Mouse (Mus musculus) regulatory T cell (primary cell): Measurements from ENCODE around the gene Gpr89.

Source experiments
- in situ Hi-C: fragments of 300-600 bp; cut with MboI, MseI; formaldehyde crosslinking; loops from one replicate; pipeline ENCODE4 v1.15.1; 2025; ENCODE audit warnings: high pct_unique_total_duplicates

Gpr89 gene

DNA sequence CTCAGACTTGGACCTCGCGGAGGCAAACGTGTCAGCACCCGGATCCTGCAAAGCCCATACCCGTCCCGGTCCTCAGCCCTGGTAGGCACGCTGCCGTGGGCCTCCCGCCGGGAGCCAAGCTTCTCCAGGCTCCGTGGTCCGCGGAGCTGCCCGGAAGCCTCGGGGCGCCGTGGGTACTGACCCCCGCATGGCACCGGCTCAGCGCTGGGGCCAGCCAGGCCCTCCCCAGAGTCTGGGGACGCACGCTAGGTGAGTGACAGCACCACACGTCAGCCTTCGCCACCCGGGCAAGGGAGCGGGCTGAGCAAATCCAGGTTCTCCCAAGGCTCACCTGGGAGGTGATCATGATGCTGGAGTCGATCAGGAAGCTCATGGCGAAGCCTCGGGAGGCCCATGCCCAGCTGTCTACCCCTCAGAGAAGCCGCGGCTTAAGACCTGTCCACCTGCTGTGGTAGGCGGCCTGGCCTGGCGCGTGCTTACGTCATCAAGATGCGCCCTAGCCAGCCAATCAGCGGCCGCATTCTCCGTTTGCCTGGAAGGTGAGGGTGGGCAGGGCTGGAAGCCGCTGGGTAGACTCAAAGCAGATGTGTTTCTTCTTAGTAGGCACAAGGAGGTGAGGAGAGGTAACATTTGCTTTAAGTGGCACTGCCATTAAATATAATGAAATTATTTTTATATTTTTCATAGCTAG is at the start of gene Gpr89:
Gene Gpr89, minus strand, starts transcription at position 496 of the 691 bp plus-strand sequence.
- in situ Hi-C loops = loop anchor here (5.0 kb wide), 1 partner anchor 98 kb away; no protein-coding TSS in a partner anchor

DNA sequence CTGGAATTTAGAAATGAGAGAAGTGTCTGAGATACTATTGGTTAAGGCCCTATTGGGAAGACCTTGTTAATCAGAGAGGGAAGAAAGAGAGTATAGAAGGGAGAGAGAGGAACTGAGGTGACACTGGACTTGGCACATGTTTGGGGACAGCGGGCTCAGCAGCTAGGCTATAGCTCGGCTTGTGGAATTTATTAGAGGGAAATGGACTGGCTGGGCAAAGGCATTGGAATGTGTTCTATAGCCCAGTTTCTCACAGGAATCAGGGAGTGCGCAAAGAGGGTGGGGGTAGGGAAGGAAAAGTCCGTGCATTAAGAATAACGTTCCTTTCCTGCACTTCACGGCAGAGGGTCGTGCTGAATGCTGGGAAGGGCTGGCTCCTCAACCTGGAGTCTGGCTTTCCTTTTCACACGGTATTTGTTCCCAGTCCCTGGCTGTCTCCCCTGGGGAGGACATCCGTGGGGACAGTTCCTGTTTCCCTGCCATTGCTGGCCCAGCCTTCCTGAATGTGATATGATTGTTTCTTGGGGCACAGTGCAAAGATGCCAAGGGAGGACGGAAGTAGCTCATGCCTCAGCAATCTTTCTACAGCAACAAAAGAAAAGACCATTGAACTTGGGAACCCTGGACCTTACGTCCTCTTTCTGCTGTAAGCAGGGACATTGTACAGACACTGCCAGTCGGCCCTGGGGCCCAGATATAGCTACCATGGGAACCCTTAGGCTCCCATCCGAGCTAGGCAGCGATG is 48.5 kb upstream of the Gpr89 start:
- in situ Hi-C loops = no loop called here

DNA sequence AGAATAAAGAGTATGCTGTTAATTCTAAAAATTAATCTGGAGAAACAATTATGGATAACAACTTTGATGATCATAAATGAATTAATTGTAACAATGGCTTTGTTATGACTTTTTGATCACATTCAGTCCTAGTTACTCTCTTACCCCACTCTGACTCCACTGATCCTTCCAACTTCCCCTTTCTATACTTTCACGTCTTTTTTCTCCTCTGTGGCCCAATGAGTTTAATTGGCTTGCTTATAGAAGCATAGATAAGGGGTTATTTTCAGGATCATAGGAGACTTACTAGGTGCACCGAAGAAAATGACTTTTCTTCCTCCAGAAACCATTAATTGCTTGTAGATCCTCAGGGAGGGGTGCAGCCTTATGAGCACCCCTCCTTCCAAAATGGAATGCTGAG is 37.6 kb upstream of the Gpr89 start:
- in situ Hi-C loops = no loop called here

DNA sequence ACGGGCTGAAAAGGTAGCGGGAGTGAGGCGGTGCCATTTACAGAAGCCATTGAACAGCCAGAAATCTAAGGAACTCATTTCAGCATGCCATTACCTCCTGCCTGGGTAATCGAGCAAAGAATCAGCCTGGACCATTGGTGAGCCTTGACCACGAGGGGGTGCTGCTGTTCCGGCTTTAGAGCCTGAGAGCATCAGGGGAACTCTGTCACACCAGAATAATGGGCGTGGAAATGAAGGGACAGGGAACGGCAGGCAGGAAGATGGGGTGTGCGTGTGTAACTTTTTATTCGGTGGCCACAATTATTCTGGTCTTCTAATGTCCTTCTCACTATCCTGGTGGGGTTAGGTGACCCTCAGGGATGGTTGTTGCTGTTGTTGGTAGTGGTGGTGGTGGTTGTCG is 33.6 kb upstream of the Gpr89 start:
- in situ Hi-C loops = loop anchor here (5.0 kb wide), 3 partner anchors 149 to 394 kb away; no protein-coding TSS in a partner anchor

DNA sequence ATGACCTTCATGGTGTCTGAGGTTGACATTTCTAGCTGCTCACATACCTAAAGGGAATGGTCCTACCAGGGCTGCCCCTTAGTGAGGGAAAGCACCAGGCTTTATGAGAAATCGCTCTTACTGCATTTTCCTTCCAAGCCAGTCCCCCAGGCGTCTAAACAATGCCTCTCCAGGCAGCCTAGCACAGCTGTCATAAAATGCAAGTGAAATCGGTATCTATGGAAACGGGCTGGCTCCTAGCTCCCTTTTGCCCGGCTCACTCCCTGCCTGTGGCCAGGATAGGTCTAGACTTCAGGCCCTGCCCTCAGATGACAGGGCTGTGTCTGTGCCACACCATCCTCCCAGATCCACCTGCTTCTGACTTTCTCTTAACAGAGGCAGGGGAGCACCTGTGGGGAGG is 32.5 kb upstream of the Gpr89 start:
- in situ Hi-C loops = loop anchor here (5.0 kb wide), 3 partner anchors 150 to 395 kb away; no protein-coding TSS in a partner anchor

DNA sequence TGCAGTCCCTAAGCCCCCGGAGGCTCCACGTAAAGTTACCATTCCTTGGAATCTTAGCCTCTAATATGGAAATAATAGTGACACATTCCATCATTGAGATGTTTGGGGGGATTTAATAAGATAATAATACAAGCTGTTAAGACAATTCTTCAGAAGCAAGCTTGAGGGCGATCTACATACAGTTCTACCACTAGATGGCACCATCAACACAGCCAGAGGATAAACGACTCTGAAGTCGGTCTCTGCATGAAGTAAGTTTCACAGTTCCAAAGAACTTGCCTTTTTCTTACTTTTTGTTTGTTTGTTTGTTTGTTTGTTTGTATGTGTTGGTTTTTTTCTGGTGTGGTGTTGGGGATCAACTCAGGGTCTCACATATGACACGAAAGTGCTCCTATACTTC is 31.1 kb upstream of the Gpr89 start:
- in situ Hi-C loops = loop anchor here (5.0 kb wide), 3 partner anchors 151 to 396 kb away; no protein-coding TSS in a partner anchor

DNA sequence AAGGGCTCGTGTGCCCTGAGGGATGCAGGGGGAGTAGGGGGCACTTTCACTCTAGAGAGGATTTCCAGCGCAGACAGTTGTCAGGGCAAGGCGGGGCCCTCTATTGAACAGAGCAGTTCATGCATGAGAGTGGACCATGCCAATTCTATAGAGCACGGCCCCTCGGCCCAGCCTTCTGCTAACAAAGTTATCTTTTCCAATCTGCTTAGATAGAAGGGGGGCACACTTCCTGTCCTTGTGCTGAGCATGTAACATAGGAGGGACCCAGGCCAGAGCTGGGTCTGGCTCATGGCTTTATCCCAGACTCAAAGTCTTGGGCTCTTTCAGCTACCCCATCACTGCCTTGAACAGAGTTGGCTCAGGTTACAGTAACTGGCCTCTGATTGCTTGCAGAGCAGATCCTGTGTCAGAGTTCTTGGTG is 26.1 kb upstream of the Gpr89 start:
- in situ Hi-C loops = no loop called here

DNA sequence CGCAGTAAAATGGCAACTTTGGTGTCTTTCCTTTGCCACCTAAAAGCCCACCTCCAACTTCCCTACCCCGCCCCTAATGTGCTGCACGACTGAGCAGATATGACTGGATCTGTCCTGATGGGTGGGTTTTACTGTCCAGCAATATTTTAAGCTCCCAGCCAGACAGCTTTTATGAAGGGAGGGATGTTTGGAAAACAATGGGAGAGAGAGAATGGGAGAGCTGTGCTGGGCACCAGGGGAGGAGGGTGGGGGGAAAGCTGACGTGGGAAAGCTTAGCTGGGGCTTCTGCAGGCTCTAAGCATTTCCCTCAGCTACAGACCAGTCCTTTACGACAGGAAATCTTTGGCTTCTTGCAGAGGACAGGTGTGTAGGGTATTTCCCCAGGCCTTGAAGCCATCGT is 20.8 kb upstream of the Gpr89 start, which contains the start of gene Gja8:
Gene Gja8, minus strand, starts transcription at position 101 of the 400 bp plus-strand sequence.
- in situ Hi-C loops = loop anchor here (10.0 kb wide), 1 partner anchor 1479 kb away; no protein-coding TSS in a partner anchor

DNA sequence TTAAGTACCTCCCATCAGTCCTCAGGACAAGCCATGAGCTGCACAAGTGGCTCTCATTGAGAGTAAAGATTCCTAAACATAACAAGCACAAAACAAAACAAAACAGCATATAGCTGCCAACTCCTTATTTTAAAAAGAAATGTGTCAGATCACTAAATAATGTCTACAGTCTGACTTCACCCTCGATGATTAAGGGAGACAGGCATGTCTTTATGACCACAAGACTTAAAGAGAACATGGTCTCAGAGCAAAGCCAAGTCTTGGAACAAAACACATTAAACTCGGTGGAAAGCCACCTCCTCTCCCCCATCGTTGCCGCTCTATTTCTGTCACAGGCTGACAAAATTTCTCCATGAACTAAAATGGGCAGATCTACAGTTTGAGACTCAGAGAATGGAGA is 19.5 kb upstream of the Gpr89 start:
- in situ Hi-C loops = loop anchor here (10.0 kb wide), 1 partner anchor 1480 kb away; no protein-coding TSS in a partner anchor

DNA sequence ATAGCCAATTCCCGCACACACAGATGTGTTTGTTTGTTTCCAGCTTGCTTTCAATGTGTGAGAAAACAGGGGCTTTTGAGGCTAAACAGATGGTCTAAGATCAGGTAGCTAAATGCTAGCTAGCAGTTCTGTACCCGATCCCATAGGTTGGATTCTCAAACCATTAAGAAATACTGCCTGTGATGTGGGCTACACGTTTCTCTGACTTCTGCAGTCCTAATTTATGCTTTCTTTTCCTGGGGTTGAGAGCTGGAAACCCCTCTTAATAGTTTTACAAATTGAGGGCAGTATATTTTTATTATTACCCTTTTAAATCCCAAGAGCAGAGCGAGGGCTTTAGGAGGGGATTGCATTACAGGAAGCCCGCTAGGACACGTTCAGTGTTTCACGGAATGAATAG is 15.8 kb upstream of the Gpr89 start:
- in situ Hi-C loops = loop anchor here (10.0 kb wide), 1 partner anchor 1484 kb away; no protein-coding TSS in a partner anchor

DNA sequence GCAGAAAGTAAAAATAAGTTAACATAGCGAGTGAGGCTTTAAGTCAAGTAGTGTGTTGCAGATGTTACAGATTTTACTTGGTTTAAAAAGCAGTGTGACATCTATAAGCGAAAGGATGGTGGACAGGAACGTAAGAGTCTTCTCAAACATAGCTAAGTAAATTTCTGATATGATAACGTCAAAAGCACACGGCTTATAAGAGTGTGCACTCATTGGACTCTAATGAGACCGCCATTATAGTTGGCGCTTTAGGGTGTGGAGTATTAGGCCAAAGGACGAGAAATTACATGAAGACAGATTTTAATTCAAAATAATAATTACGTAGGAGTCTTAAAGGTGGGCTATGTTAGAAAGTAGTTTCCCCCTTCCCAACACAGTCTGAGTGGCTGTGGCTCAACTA is 446 bp upstream of the Gpr89 start:
- in situ Hi-C loops = no loop called here

DNA sequence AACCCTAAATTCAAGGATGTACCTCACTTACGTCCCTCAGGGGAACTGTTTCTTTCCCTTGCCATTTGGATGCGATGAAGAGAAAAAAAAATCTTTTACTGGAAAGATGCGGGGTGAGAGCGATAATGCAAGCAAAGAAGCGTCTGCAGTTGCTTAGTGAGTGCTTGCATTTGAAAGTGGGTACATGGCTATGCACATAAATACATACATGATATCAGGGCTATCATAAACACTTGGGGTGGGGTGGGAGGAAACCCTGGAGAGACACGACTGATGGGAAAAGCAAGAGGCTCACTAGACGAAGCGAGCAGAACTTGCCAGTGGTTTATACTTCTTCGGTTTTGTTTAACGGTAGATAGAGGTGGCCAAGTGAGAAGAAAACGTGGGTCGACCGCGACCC is 753 bp downstream of the Gpr89 start, which contains the start of gene Gja5:
Gene Gja5, plus strand, starts transcription at position 301 of the 400 bp plus-strand sequence.
- in situ Hi-C loops = loop anchor here (5.0 kb wide), 1 partner anchor 97 kb away; no protein-coding TSS in a partner anchor

DNA sequence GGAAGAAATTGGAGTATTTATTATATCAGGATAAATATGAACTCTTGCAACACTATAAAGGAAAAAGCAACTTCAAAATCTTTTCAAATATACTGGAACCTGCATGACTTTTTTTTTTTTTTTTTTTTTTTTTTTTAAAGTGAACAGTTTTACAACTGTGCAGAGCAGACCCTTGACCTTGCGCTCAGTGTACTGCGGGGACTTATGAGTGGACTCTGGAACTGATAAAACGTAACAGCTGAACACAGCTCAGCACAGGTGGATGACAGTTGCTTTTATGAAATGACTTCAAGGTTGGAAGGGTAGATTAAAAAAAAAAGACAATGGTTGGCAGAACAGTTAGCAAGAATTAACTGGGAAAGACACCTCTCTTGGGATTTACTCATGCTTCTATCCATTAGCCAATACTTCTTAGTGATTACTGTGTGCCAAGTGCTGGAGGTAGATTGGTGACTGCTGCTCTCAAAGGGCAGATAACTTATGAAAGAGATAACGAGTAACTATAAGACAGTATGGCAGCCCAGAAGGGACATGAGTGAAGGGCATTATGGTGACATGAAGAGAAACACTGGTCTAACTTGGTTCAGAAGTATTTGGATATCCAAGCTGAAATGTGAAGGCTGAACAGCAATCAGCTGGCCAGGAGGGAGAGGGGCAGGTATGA is 2.7 kb downstream of the Gpr89 start:
- in situ Hi-C loops = loop anchor here (5.0 kb wide), 1 partner anchor 95 kb away; no protein-coding TSS in a partner anchor

DNA sequence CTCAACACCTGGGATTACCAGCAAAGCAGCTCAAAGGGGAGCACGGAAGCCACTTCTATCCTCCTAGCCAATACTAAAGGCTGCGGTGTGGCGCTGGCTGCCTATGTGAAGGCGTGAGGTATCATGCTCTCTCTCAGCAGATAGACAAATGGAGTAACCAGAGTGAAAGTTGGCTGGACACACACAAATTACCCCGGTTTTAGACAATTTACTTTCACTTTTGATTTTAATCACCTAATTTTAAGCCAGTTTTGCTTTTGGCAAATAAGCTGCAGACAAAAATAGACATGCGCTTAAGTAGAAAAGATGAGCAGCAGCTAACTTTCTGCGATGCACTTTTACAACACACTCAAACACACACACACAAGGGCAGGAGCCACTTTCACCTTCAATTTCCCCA is 21.5 kb downstream of the Gpr89 start:
- in situ Hi-C loops = no loop called here

DNA sequence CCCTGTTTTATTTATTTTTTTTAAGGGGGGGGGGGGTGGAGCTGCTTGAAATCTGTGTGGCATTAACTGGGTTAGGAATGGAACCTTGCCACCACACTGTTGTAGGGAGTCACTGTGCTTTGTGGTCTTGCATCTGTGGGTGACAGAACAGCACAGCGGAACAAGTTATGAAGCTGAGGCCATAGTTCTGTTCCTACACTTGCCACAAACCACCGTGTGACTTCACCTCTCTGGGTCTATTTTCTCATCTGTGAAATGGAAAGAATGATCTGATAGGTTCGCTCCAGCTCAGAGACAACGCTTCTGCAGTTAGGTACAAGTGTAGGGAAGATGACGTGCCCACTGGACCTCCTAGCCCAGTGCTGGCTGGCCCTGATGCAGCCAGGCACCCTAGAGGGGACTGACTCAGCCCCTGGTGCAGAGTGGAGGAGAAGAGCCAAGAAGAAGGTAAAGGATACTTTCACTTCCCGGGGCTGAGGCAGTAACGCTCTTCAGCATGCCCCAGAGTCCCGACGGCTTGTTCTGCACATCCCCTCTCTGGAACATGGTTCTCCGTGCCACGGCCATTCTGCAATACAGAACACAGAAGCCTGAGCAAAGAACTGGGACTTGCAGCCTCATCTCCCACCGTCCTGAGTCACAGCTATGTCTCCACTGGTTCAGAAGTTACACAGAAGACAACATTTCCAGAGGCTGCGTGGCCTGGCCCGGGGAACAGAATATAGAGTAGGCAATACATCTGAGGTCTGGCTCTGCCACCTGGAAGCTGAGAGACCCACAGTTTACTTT is 22.9 kb downstream of the Gpr89 start:
- in situ Hi-C loops = no loop called here

DNA sequence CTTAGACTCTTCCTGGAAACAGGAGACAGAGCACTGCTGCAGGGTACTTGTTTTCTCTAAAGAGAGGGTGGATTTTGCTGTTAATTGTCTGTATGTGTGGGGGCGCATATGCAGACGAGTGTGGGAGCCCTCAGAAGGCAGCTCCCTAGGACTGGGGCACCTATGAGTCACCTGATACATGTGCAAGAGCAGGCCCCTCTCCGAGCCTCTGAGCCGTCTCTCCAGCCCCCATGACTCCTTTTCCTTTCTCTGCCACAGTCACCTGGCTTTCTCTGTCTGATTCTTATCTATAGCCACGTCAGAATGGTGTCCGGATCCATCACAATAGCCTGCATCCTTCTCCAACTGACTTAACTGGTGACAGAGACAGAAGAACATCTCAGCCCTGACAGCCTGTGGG is 23.6 kb downstream of the Gpr89 start:
- in situ Hi-C loops = no loop called here

DNA sequence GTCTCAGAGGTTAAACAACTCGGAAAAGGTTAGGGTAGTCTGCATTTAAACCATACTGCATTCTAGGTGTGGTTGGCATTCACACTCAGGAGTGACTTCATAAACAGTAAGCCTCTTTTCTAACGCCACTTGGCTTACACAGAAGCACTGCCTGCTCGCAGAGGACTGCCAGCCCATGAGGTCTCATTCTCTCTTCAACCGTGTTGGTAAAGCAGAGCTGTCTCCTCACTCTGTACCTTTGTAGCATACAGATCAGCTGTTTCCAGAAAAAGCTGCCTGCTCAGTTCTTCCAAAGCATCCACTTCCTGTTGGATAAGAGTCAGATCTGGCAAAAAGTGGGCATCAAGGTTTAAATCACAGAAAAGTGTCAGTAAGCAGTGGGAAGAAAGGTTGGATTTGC is 24.8 kb downstream of the Gpr89 start:
- in situ Hi-C loops = no loop called here

DNA sequence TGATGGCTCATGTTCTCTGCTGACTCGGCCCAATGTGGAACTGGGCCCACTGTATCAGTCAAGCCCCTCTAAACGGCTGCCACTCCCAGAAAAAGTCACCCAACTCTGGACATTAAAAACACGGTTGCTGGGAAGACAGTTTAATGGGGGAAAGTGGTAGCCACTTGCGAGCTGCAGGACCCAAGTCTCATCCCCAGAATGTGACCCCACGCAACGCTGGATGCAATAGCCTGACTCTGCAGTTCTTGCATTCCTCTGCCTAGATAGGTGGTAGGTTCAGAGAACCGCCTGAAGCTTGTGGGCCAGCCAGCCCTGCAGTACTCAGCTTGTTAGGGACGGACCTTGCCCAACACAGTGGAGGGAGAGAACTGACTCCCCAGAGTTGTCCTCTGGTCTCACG is 25.6 kb downstream of the Gpr89 start:
- in situ Hi-C loops = no loop called here

DNA sequence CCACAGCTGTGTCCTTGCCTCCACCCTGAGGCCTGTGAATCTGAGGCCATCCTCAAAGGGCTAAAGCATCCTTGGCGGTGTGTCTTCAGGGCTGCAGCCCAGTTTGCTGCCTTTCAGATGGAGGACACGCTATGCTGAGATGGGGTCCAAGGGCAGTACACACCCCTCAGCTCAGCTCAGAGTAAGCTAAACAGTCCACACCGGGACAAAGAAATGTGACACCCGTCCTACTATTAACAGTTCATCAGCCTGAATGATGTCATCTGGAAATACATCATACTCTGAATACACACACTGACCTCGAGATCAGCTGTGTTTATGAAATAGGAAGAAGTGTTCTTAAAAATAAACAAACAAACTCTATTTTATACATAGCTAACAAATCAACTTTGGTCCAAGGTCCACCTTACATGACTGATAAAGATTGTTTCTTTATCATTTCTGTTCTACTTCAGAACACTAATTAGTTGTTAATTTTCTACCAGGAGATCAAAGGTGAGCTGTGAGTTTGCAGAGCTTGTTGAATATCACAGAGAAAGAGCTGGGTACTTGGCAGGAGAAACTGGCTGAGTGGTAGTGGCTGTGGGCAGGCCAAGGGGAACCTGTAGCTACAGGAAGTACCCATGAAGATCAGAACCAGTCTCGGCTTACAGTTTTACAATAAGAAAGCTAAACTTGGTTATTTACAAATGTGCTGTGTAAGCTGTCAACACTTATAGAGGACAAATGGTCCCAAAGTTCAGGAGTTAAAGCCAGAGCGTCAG is 30.2 kb downstream of the Gpr89 start:
- in situ Hi-C loops = no loop called here

DNA sequence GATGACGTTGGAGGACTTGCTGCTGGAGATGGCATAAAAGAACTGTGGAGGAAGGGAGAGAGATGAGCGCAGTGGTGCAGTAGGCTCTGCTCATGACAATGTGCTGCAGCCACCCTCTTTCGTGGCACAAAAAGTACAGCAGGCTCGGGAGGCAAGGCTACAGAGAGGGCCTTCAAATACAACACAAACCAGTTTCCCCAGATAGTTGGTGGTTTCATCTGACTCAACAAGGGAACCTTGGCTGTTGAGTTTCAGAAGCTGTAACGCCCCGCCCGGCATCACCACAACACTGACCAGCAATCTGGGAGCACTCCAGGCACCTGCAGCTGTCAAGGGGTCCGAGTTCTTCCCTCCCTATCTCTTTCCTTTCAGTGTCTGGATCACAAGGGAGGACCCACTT is 32.6 kb downstream of the Gpr89 start:
- in situ Hi-C loops = no loop called here
